Comparison of ENCODE assay signal across 8 mouse cellular contexts in genomic region chrX:99432400-99432799, GRCm38 (mm10). TPM values are rescaled to one million over a fixed set of nuclear protein-coding genes. Genes with fewer than 3 reads are reported as not detected.
DNase-seq lines count a peak whose midpoint lies in the region; ATAC-seq and TF ChIP-seq lines count a peak whose summit lies in the region.

No protein-coding gene starts in this region.

- H3K36me3 ChIP-seq in heart, embryonic 10.5 days, result no peaks in the 10 kb centered on the region
- no peaks in the 10 kb centered on the region for H3K36me3 ChIP-seq in neural tube, embryonic 14.5 days (ENCODE audit: control insufficient read depth, insufficient read depth, low read length)
- H3K36me3 ChIP-seq in forebrain, postnatal 0 days (ENCODE audit: insufficient read depth), result no peaks in the 10 kb centered on the region
- H3K36me3 ChIP-seq in midbrain, embryonic 16.5 days (ENCODE audit: control insufficient read depth, insufficient read depth, low read length), result no peaks in the 10 kb centered on the region

- H3K9me3 ChIP-seq in heart, embryonic 10.5 days, result no peaks in the 10 kb centered on the region
- H3K9me3 ChIP-seq in neural tube, embryonic 14.5 days (ENCODE audit: control insufficient read depth, low read length), result no peaks in the 10 kb centered on the region
- no peaks in the 10 kb centered on the region for H3K9me3 ChIP-seq in forebrain, postnatal 0 days (ENCODE audit: low read length)
- H3K9me3 ChIP-seq in midbrain, embryonic 16.5 days (replicated peaks; ENCODE audit: control insufficient read depth, low read length, poor library complexity, severe bottlenecking), result no peaks in the 10 kb centered on the region

- TF ChIP-seq CTCF in forebrain, postnatal 0 days (IDR thresholded peaks at IDR 0.05; ENCODE audit: low read depth), result no peak

- peak; percentile 47 to 69 for DNase-seq in heart, adult 18-20 months
- DNase-seq in heart, embryonic 10.5 days (ENCODE audit: low spot score), result no peak
- no peak for DNase-seq in neural tube, embryonic 10.5 days (ENCODE audit: extremely low spot score, low spot score)
- peak; percentile 32 for DNase-seq in forebrain, postnatal 0 days
- DNase-seq in ovary, postnatal 10 days (ENCODE audit: low spot score), result no peak
- DNase-seq in spleen, adult 12 weeks (ENCODE audit: low spot score), result no peak

- H3K4me1 ChIP-seq in heart, embryonic 10.5 days, result peaks cover 5% of the 10 kb centered on the region; the same call in 1 of the 2 replicates
- no peaks in the 10 kb centered on the region for H3K4me1 ChIP-seq in neural tube, embryonic 14.5 days (ENCODE audit: control insufficient read depth, insufficient read depth, low read length)
- H3K4me1 ChIP-seq in forebrain, postnatal 0 days (ENCODE audit: insufficient read depth), result no peaks in the 10 kb centered on the region
- no peaks in the 10 kb centered on the region; the same call in 1 of the 2 replicates for H3K4me1 ChIP-seq in midbrain, embryonic 16.5 days (ENCODE audit: control insufficient read depth, insufficient read depth, low read length)

- H3K4me3 ChIP-seq in heart, embryonic 10.5 days, result no peak overlapping the region
- H3K4me3 ChIP-seq in neural tube, embryonic 14.5 days (ENCODE audit: low read depth, low read length), result no peak overlapping the region
- H3K4me3 ChIP-seq in forebrain, postnatal 0 days (ENCODE audit: low read depth, low read length), result no peak overlapping the region
- H3K4me3 ChIP-seq in midbrain, embryonic 16.5 days (ENCODE audit: low read depth, low read length), result no peak overlapping the region

- H3K9ac ChIP-seq in neural tube, embryonic 14.5 days (replicated peaks; ENCODE audit: low read depth, low read length), result no peak overlapping the region
- H3K9ac ChIP-seq in forebrain, postnatal 0 days, result no peak overlapping the region
- H3K9ac ChIP-seq in midbrain, embryonic 16.5 days (ENCODE audit: low read depth, low read length), result no peak overlapping the region

- WGBS in heart, embryonic 10.5 days, result 73% methylated on average over 4 of the region's 4 CpGs
- WGBS in neural tube, embryonic 14.5 days, result 64% methylated on average over 4 of the region's 4 CpGs
- 58% methylated on average over 4 of the region's 4 CpGs for WGBS in forebrain, postnatal 0 days
- 64% methylated on average over 4 of the region's 4 CpGs for WGBS in midbrain, embryonic 16.5 days

- peak; percentile 57; the same call in 1 of the 2 replicates for ATAC-seq in neural tube, embryonic 14.5 days (ENCODE audit: low read depth)
- peak; percentile 69 for ATAC-seq in forebrain, postnatal 0 days
- ATAC-seq in midbrain, embryonic 16.5 days, result peak; percentile 52

- no peak overlapping the region for H3K27ac ChIP-seq in heart, embryonic 10.5 days
- no peak overlapping the region for H3K27ac ChIP-seq in neural tube, embryonic 14.5 days (ENCODE audit: low read depth, low read length)
- H3K27ac ChIP-seq in forebrain, postnatal 0 days (ENCODE audit: low read depth, low read length), result no peak overlapping the region
- H3K27ac ChIP-seq in midbrain, embryonic 16.5 days (ENCODE audit: low read length), result no peak overlapping the region

- peaks cover 93% of the 10 kb centered on the region for H3K27me3 ChIP-seq in heart, embryonic 10.5 days (ENCODE audit: insufficient read depth, poor library complexity, severe bottlenecking)
- peaks cover 2% of the 10 kb centered on the region; the same call in 1 of the 2 replicates for H3K27me3 ChIP-seq in neural tube, embryonic 14.5 days (ENCODE audit: control insufficient read depth, insufficient read depth, low read length)
- H3K27me3 ChIP-seq in forebrain, postnatal 0 days (ENCODE audit: insufficient read depth, low read length), result no peaks in the 10 kb centered on the region
- peaks cover 6% of the 10 kb centered on the region for H3K27me3 ChIP-seq in midbrain, embryonic 16.5 days (ENCODE audit: control insufficient read depth, insufficient read depth, low read depth, low read length)

- no peak overlapping the region for H3K4me2 ChIP-seq in neural tube, embryonic 14.5 days (ENCODE audit: low read depth, low read length)
- no peak overlapping the region for H3K4me2 ChIP-seq in forebrain, postnatal 0 days (ENCODE audit: low read depth)
- H3K4me2 ChIP-seq in midbrain, embryonic 16.5 days (ENCODE audit: low read length), result no peak overlapping the region

RNA-seq across cellular contexts. Expression of gene Pja1, which starts 38.7 kb away (rescaled TPM):
- 10 to 100 TPM; 22.4 to 24.6 TPM for total RNA-seq in heart, adult 18-20 months (2021)
- polyA plus RNA-seq in heart, embryonic 10.5 days (2016; fragmentation: Nextera tagmentation; extraction: Ambion mirVana), result 111 and 146 TPM in 2 replicates
- polyA plus RNA-seq in neural tube, embryonic 14.5 days (2014; fragmentation: Nextera tagmentation; extraction: Ambion mirVana), result 335 and 351 TPM in 2 replicates
- total RNA-seq in forebrain, postnatal 0 days (2014; rRNA removed), result 270 and 285 TPM in 2 replicates
- 378 and 395 TPM in 2 replicates for polyA plus RNA-seq in forebrain, postnatal 0 days (2015; fragmentation: Nextera tagmentation; extraction: Ambion mirVana)
- 431 and 432 TPM in 2 replicates for polyA plus RNA-seq in midbrain, embryonic 16.5 days (2015; fragmentation: Nextera tagmentation; extraction: Ambion mirVana)

Comparison
In these comparisons a context has a peak if more than half of its experiments do, and no peak if none do; other contexts are left out.
1. DNase-seq: peak in heart, adult 18-20 months (2 of 2) and forebrain, postnatal 0 days (single experiment); none in heart, embryonic 10.5 days (single experiment), neural tube, embryonic 10.5 days (single experiment), ovary, postnatal 10 days (single experiment) and spleen, adult 12 weeks (single experiment).
2. Peak in every context shown above with its lines, with median percentiles within 50 percentile points of each other: ATAC-seq.